Mouse (Mus musculus) left cerebral cortex, postnatal 4 days (tissue): ENCODE data around the gene Nufip2. TPM values are rescaled to one million over a fixed set of nuclear protein-coding genes. Genes with fewer than 3 reads are reported as not detected.
"Not testable (repeated sequence)": the region's sequence is repeated elsewhere in the genome, so short reads cannot be mapped to it uniquely, and the experiment has no call there.

Experiments used
- DNase-seq: peaks from one replicate; pipeline ENCODE4 v3.0.0-alpha.2; 2022
- intact Hi-C: fragments of 180-260 bp; cut with DNase I; formaldehyde crosslinking; loops from one replicate; pipeline ENCODE4 v1.15.1; 2025
- total RNA-seq, 2 experiments: library from RNA; stranded (reverse); gene quantifications; 2 replicates each; pipeline ENCODE4 v1.2.3; 2021

Gene Nufip2
- total RNA-seq, 2 experiments from 2014 or later, result 74.1 to 76.0 TPM

DNA sequence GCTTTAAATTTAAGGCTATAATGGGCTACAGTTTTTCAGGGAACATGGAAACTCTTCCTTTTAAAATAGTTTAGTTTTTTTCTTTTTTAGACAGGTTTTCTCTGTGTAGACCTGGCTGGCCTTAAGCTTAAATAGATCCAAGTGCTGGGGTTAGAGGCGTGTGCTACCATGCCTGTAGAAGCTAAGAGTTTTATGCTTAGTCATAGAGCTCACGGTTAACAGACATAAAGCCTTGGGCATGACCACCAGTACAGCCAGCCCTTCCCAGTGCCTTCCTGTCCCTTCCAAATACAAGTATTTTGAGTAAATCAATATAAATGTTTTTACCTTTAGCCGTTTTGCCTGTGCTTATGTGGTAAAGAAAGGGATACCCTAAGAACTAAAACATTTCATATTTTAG is 20.0 kb downstream of the Nufip2 start:
- no peak for DNase-seq
- intact Hi-C loops, result no loop called here

DNA sequence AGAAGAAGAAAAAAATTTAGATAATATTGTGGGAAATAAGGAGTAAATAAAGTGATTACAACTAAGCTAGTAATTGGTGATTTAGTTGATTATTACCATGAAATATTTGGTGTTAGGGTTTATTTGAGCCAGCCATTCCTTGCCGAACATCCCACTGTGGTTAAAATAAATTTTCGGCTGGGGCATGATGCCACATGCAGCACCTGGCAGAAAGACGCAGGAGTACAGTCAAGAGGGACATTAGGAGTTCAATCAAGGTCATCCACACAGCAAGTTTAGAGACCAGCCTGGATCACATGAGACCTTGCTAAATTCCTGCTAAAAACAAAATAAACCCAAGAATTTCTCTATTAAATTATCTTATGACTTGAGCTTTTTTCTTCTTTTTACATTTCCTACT is 23.1 kb downstream of the Nufip2 start:
- DNase-seq, result no peak
- intact Hi-C loops, result no loop called here

DNA sequence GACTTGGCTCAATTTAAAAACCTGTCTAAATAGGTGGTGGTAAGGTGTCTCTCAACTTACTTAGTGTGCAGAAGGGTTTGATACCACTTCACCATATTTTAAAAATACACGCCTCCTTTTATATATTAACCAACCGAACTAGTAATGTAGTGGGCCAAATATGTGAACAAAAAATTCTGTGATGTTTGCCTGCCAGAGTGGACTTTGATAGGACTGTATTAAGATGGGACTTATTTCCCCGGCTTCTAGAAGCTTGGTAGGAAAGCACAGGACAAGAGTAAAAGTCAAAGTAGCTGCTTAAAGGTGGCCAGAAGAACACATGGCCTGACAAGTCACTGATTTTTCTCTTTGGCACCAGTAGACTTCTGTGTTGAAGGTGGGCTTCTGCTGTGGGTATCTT is 27.8 kb downstream of the Nufip2 start:
- intact Hi-C loops, result no loop called here
- no peak for DNase-seq

DNA sequence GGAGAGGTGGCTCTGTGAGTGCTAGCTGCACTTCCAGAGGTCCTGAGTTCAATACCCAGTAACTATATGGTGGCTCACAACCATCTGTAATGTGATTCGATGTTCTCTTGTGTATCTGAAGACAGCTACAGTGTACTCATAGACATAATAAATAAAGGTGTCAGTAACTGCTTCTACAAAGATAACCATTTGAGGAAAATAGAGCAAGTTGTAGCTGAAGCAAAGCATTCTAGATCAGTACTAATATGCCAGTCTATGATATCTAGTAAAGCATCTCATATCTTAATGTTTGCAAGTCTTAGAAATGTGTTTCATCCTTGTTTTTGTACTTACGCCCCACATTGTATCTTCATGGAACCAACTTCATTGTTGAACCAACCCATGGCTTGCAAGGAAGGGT is 33.1 kb downstream of the Nufip2 start:
- intact Hi-C loops, result no loop called here
- DNase-seq, result no peak

DNA sequence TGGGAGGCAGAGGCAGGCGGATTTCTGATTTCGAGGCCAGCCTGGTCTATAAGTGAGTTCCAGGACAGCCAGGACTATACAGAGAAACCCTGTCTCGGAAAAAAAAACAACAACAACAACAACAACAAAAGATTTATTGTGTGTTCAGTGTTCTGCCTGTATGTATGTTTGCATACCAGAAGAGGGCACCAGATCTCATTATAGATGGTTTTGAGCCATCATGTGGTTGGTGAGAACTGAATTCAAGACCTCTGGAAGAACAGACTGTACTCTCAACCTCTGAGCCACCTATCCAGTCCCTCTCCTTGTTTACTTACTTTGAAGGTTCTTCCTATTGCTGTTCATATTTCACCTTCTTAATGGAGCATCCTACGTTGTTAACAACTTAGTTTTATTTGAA is 35.4 kb downstream of the Nufip2 start:
- intact Hi-C loops, result no loop called here
- no peak for DNase-seq

DNA sequence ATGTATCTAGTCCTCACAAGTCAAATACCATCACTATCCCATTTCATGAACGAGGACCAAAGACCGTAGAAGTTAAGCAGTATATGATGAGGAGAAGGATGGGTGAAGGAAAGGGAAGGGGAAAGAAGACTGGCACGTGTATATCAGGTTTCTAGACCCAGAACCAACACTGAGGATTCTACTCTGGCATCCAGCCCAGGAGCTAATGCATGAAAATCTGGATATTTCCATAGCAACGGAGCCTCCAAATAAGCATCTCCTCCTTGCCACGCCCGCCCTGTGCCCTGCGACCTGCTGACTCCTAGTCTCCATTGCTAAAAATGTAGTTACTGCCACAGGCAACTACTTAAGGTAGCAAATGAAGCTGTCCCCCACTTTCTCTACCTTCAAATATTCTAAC is 38.8 kb downstream of the Nufip2 start:
- intact Hi-C loops, result no loop called here
- DNase-seq, result peak; percentile 23

DNA sequence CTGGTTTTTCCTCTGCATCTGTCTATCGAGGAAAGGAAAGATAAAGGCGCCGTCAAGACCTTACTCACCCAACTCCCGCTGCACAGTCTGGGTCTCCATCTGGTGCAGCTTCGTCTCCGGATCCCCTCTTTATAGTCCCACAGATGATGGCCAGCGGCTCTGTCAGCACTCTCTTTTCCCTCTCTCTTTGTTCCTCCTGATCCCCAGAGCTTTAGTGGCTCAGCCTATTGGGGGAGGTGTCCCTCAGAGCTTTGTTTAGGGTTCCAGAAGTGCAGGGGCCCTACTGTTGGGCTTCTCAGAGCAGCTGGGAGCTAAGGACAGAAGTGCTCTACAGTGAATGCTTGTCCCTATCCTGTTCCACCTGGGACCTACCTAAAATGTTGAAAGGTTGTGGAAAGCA is 39.2 kb downstream of the Nufip2 start, which contains the start of gene Cryba1:
Gene Cryba1, minus strand, starts transcription at position 101 of the 400 bp plus-strand sequence.
- intact Hi-C loops, result no loop called here
- no peak for DNase-seq

DNA sequence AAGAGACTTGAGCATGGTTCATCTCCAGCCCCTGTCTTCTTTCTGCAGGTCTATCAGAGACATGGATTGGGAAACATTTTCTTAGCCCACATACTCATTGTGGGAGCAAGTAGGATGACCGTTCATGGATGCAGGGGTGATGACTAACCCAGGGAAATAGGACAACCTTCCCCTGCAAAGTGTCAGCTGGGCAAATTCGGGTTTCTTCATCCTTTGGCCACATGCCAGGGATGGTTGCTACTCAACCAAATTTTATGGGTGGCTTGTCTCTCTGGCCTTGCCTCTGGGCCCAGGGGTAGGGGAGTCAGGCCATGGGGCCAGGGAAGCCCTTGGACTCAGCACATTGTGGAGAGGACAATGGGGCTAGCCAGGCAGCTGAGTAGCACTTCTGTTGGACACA is 42.6 kb downstream of the Nufip2 start:
- intact Hi-C loops, result no loop called here

DNA sequence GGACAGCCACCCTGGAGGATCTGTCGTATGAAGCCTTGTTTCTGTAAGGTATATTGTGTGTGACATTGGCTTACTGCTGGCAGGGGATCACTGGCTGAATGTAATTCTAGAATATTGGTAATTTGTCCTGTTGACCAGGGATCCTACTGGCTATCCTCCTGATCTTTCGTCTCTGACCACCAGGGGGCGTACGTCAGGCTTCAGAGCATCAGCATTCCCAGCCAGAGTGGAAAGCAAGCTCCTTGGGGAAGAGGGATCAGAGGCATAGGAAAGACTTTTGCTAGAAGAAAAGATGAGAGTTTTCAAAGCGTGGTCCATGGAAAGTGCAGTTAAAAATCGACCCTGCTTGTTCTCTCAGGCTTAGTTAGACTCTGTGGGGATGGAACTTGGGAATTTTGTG is 51.3 kb downstream of the Nufip2 start:
- DNase-seq, result peak; percentile 91
- intact Hi-C loops, result no loop called here

More for the DNA sequence above, 42.6 kb downstream of the Nufip2 start:
- DNase-seq, result no peak

DNA sequence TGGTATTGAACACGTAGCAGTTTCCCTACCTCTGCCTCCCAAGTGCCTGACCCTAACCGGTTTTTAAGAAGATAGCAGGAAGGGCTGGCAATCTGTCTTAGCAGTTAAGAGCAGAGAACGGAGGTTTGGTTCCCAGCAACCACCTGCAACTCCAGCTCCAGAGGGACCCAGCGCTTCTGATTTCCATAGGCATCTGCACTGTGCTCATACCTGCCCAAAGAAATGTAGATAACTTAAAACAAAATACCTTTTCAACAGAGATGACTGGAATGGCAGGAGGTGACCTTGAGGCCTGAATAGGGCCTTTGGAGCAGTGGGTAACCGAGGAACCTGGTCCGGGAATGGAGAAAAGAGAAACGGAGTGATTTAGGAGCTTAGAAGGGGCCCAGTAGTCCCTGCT is 52.6 kb downstream of the Nufip2 start:
- DNase-seq, result no peak
- intact Hi-C loops, result no loop called here

DNA sequence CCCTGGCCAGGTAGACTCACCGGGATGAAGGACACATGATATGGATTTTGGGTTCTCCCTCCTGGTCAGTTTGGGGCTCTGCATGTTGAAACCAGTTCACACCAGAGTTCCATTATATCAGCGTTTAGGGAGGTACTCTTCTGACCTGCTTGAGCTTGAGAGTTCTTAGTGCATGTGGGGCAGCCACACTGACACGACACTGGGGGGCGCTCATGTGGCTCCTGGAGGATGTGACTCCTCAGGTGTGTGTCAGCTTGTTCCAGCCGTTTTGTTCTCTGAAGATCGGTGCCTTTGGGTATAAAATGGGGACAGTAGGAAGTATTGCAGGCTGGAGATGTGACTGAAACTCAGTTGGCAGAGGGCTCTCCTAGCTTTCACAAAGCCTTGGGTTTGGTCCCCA is 58.0 kb downstream of the Nufip2 start:
- intact Hi-C loops, result no loop called here
- DNase-seq, result peak; percentile 18

DNA sequence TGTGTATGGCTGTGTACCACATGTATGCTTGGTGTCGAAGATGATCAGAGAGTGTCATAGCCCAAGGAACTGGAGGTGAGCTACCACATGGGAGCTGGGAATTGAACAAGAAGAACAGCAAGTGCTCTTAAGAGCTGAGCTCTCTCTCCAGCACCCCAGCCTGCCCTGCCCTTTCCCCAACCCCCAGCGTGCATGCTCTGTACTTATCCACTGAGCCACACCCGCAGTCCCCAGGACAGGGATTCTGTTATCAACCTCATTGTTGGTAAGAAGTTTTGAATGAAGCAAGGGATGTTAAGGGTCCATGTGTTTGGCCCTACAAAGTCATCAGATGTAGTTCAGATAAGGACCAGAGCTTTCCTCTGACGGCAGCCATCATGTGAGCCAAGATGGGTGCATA is 60.7 kb downstream of the Nufip2 start:
- intact Hi-C loops, result no loop called here
- no peak for DNase-seq

DNA sequence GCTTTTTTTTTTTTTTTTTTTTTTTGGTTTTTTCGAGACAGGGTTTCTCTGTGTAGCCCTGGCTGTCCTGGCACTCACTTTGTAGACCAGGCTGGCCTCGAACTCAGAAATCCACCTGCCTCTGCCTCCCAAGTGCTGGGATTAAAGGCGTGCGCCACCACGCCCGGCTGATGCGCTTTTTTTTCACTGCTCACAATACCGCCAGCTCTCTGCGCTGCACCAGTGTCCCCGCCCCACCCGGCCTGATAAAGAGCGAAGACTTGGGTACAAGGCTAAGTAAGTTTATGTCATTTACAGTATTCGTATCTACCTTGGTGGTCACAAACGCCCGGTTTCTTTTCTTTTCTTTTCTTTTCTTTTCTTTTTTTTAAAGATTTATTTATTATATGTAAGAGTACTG is 61.1 kb downstream of the Nufip2 start:
- intact Hi-C loops, DNase-seq: not testable (repeated sequence)

DNA sequence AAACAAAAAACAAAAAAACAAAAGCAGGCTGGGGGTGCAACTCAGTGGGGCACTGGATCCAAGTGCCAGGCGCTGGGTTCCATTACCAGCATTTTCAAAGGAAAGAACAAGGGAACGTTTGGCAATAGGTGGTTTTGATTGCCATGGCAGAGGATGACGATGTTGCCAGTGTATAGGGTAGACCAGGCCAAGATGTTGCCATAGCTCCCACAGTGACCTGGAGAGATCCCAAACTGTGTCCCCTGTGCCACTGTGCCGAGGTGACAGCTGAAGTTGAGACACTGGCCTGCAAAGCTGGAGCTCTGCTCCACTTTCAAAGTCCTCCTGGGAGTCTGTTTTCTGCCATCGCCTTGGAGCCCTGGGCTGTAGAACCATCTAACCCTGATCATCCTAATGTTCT is 63.0 kb downstream of the Nufip2 start:
- intact Hi-C loops, result no loop called here
- peak; percentile 62 for DNase-seq

DNA sequence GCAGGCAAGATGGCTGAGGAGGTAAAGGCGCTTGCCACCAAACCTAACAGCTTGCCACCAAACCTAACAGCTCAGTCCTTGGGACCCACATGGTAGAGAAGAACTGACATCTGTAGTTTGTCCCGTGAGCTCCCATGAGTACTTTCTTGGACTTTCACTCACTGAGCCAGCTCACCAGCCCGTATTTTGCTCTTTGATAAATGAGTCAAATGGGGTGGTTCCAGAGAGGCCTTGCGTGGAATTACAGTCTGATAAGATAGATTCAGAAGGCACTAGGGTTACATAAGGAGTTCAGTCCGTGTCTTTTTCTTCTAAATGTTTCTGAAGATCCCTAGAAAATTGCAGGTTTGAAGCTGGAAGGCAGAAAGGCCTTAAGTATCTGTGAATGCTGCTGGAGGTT is 66.6 kb downstream of the Nufip2 start:
- DNase-seq, result no peak

DNA sequence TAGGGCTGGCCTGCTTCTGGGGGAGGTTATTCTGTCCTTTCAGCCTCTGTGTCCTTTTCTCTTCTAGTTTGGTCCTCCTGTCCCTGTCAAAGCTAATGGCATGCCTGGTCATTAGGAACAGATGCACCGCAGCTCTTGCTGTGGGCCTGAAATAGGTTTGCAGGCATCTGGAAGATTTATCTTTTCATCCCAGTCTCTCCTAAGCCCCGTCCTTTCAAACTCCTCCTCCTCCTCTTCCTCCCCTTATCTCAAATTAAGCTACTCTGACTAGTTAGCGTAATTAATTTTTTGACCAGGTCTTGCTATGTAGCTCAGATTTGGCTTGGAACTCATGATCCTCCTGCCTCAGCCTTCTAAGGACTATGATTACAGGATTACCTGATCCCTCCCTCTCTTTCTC is 67.5 kb downstream of the Nufip2 start:
- DNase-seq, result no peak
- intact Hi-C loops, result no loop called here

More for the DNA sequence above, 66.6 kb downstream of the Nufip2 start:
- intact Hi-C loops, result no loop called here

DNA sequence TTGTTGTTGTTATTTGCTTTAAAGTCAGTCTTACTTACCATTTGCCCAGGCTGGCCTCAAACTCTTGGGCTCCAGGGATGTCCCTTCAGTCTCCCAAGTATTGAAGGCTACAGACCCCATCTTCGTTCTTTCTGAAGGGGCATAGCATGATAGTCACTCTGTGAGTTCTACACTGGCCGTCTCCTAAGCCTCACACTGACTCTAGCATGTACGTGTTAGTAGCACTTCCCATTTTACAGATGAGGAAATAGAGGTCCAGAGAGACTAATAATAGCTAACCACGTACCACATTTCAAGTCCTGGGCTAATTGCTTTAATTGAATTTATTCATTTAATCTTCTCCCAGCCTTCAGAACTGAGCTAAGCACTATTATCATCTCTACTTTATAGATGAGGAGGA is 74.1 kb downstream of the Nufip2 start:
- DNase-seq, result no peak
- intact Hi-C loops, result no loop called here

DNA sequence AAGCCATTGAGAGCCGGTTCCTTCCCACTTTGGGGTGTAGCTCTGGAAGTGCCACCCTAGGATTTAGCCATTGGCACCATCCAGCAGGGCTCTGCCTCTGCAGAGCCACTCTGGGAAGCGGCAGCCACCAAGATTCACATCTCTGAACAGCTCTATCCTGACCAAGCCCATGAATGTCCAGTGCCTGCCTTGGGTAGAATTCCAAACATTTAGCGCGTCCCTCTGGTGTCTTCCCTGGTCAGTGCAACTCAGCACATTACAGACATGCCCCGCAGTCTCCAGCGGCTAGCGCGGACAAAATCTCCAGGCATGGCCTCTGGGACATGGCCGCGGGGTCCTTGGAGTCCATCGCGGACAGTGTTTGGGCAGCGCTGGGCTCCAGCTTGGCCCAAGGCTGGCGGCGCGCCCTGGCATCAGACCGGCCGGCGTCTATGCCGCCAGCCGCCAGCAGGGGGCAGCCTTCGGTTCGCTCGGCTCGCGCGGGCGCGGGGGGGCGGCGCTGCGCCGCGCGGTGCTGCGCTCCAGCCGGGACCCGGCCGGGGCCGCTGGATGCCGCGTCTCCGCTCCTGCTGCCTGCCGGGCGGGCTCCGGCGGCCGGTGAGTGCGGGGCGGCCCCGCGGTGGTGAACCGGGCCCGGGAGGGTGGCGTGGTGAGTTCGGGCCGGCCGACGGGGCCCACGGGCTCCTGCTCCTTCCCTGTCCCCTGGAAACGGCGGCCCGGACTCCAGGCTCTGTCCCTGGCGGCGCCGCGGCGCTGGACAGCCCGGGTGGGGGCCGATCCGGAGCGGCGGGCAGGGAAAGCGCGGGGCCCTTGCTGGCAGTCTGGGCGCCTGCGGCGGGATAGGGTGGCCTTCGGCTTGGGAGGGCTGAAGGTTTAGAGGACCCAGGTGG is 77.1 kb downstream of the Nufip2 start, which contains the start of gene Myo18a:
Gene Myo18a, plus strand, starts transcription at position 464 of the 890 bp plus-strand sequence.
- DNase-seq, result peak; percentile 90
- intact Hi-C loops, result no loop called here

DNA sequence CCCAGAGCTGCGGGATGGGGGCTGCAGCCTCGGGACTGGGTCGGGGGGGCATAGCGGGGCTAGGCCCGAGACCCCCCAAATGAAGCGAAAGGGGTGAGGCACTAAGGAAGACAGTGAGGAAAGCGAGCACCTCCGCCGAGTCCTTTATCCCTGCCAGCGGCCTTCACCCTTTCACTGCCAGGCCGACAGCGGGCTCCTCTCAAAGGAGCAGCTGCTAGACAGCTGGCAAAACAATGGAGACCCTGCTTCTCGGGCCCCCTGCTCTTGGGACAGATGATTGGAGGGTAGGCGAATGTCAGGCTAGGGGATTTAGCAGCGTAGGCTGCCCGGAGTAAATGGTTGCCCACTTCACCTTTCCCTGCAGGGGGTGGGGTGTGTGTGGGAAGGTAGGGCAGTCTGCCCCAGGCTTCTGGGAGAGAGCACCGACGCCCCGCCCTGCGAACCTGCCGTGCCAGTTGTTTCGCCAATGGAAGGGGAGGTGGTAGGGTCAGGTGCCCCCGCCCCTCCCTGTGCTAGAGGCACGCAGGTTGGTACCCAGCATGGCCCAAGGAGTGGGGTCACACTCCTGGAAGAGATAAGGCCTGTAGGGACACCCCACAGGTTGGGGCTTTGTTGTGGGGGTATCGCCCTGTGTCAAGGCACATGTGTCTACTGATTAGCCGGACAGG is 77.9 kb downstream of the Nufip2 start:
- DNase-seq, result peak; percentile 71
- intact Hi-C loops, result no loop called here

DNA sequence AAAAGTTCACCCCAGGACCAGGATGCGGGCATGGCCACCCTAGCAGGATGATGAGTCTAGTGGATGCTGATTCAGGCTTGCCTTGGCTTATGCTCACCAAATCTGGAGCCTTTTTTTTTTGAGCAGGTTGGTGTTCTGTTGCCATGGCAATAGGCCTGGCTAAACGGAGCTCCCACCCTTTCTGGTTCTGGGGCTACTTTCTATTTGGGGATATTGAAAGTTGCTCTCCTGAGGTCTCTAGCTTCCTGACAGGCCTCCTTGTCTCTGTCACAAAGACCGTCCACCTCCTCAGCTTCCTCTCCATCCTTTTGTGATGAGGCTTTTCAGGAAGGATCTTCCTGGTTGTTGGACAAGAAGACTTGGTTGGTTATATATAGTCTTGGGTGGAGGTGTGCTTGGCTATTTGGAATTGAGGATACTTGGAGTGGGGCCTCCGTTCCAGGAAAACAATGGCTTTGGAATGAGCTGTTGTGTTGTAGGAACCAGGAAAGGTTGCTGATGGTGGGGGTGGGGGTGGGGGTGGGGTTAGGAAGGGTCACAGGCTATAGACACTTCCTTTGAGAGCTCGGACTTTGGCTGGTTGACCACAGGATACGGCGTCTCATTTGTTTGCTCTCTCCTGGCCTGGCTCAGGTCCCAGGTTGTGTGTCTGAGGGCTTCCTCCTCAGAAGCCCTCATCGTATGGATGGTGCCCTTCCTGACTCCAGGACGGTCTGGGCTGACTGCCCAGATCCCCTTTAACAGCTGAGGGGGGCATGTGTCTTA is 78.9 kb downstream of the Nufip2 start:
- intact Hi-C loops, result no loop called here

DNA sequence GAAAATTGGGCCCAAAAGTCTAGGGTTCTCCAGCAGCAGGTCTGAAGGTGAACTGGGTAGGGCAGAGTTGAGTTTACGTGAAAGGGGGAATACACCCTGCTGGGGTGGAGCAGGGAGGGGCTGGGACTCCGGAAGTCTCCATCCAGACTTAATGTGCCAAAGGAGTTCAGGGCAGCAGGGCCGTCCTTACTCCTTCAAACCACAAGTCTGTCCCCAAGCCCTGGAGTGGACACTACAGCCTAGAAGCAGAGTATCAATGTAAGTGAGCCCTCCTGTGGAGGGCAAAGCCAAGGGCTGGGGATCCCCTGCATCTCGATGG is 79.5 kb downstream of the Nufip2 start:
- DNase-seq, result no peak
- intact Hi-C loops, result no loop called here

More for the DNA sequence above, 78.9 kb downstream of the Nufip2 start:
- DNase-seq, result no peak
